Mouse (Mus musculus) adrenal gland, adult 18-20 months (tissue): ENCODE results near the gene Ccr1. TPM values are rescaled to one million over a fixed set of nuclear protein-coding genes. Genes with fewer than 3 reads are reported as not detected.
A peak's percentile ranks its signal among the peaks of the same experiment; 100 is the strongest.

Experiments
- DNase-seq, 2 experiments: peaks; one replicate each; pipeline ENCODE4 v3.0.0; 2021 to 2022; ENCODE audit warnings: low spot score in 2 of 2
- total RNA-seq, 2 experiments: library from RNA; stranded (reverse); gene quantifications; 1 replicate in 1 of 2; 2 replicates in 1 of 2; pipeline ENCODE4 v1.2.3; 2021

The Ccr1 gene
- total RNA-seq, 2 experiments from 2014 or later, result 1.1 to 1.7 TPM

DNA sequence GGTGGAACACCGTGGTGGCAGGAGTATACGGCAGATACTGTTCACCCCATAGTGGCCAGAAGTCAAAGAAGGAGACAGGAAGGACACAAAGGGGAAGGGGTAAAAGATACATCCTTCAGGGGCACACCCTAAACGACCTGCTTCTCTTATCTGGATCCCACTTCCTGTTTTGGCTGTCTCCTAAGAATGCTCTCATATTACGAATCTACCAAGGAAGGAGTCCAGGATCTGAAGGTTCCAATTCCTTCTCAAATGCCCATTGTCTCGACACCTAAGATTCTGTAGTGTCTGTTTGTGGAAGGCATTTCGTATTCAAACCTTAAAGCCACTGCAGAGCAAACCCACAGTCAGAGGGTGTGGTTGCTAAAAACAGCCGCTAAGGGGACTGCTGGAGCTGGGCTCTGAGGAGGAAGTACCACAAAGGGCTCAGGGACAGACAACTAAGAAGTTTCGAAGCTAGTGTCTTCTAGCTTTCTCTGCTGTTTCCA, 39.7 kb downstream of the Ccr1 start:
- DNase-seq, result no peak

DNA sequence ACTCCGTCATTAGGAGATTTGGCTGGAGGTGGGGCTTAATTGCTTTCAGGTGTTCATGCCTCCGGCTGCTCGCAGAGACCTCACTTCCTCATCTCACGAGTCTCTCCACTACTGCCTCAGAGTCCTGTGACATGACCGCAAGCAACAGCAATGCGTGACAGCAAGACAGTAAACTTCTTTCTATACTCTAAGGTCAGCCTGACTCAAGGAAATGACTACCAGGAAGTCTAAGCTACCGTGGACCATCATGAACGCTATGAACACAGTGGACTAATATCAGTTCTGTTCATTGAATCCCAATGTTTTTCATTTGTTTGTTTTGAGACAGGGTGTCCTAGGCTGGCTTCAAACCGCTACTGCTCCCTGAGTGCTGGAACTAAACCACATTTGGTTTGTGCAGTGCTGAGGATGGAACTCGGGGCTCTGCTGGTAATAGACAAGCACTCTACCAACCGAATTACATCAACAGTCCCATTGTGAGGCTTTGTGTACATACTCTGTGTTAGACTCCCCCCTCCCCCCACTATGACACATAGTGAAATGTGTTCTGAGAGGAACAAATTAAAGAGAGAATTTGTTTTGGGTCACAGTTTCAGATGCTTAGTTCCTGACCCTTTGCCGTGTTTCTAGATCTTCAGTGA, 40.3 kb downstream of the Ccr1 start:
- no peak for DNase-seq

DNA sequence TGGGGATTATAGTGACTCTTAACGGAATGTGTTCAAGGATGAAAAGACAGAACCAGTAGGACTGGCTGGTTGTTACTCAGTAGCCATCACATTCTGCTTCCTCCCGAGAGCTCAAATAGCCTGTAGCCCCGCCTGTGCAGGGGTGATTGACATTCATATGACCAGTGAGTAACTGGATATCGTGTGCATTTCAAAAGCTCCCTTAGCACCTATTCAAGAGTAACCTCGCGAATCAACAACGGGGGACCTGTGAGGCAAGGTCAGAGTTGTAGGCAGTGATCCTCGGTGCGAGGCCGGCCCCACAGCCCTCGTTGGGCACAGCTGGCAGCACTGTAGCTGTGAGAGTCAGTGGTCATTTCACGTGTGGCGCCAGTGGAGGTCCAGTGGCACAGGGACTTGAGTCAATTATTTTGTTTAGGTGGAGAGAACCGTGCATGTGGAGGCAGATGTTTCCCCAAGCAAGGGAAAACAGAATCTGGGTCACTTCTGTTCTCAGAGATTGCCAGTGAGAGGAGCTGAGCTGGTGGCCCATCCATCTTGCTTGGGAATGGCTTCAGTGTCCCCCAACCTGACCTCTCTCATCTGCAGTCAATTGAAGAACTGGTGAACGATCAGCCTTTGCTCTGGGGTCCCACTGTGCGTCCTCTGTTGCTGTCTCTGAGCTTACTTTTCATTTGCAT, 41.1 kb downstream of the Ccr1 start:
- DNase-seq, result no peak

DNA sequence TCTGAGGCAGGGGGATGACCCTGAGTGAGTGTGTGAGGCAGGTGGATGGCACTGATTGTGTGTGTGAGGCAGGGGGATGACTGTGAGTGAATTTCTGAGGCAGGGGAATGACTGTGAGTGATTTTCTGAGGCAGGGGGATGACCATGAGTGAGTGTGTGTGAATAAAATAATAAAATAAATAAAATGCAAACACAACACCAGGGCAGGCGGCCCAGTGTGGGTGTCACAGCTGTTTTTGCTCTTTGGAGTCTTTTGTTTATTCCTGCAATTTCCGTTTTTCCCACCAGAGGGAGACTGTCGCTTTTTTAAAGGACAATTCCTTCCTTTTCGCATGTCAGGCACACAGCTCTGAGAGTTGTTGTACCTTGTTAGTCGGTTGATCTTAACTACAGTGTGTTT, 42.5 kb downstream of the Ccr1 start:
- peak in 1 of 2 experiments; percentile 33 for DNase-seq

DNA sequence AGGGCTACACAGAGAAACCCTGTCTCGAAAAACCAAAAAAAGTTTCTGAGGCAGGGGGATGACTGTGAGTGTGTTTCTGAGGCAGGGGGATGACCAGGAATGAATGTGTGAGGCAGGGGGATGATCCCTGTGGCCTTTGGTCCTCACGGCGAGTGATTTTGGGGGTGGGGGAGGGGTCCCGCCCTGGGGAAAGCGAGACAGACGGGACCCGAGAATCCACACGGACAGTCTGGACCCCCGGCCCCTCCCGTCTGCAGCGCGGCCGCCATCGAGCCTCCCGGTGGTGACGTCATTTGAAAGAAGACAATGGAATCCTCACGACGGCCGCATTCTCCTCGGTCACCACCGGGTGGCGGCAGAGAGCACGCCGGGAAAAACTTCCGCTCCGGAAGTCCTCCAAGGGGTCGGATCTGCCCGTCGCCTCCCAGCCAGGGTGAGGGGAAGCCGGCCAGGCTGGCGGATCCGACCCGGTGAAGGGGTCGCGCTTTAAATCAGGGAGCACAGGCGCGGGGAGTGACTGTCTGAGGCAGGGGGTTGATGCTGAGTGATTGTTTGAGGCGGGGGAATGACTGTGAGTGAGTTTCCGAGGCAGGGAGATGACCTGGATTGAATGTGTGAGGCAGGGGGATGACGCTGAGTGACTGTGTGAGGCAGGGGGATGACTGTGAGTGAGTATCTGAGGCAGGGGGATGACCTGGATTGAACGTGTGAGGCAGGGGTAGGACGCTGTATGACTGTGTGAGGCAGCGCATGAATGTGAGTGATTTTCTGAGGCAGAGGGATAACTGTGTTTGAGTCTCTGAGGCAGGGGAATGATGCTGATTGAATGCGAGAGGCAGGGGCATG, 43.2 kb downstream of the Ccr1 start:
- DNase-seq, result peak; percentile 86 to 90

DNA sequence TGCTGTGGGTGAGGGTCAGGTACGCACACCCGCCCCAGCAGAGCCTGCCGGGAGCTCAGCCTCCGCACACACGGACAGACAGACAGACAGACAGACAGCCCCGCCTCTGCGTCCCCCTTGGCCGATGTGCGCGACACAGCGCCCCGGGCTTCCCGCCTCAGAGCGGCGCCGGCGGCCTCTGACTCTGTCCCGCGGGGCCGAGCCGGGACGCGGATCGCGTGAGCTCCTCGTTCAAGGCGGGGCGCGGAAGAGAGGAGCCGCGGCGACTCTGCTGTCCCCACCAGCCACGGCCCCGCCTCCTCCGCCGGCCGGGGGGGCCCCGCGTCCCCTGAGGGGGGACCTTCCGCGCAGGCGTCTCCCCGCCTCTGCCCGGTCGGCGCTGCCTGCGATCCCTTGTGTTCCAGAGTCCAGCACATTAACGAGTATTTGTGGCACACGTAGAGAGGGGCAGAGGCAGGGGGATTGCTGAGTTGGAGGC, 43.9 kb downstream of the Ccr1 start:
- peak; percentile 92 to 94 for DNase-seq

DNA sequence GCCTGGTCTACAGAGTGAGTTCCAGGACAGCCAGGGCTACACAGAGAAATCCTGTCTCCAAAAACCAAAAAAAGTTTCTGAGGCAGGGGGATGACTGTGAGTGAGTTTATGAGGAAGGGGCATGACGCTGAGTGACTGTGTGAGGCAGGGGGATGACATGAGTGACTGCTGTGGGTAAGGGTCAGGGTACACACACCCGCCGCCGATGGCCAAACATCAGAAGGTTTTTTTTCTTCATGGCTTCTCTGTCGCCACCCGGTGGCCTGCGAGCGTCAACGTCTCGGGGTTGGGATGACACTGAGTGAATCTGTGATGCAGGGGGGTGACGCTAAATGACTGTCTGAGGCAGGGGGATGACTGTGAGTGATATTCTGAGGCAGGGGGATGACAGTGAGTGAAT, 44.5 kb downstream of the Ccr1 start:
- DNase-seq, result peak; percentile 60 to 68

DNA sequence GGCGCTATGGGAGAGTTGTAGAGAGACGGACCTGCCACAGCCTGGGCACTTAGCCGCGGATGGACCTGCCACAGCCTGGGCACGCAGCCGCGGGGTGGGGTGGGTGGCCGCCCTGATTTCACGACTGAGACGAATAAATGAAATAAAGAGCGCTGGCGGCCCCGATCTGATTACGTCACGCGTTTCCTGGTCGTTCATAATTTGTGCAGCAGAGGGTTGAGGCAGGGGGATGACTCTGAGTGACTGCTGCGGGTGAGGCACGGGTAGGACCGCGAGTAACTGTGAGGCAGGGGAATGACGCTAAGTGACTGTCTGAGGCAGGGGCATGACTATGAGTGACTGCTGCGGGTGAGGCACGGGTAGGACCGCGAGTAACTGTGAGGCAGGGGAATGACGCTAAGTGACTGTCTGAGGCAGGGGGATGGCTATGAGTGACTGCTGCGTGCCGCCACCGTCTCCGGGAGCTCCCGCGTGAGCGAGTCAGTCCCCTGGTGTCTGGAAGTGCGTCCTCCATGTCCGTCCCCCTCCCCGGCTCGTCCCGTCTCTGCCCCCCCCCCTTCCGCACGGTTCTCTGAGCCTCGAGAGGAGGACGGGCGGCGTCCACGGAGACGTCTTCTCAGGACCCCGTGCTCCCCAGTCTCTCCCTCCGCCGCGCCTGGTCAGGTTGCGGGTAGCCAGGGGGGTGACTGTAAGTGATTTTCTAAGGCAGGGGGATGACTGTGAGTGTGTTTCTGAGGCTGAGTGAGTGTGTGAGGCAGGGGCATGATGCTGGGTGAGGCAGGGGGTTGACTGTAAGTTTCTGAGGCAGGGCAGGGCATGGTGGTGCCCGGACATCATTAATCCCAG, 45.1 kb downstream of the Ccr1 start:
- peak in 1 of 2 experiments; percentile 52 for DNase-seq

Other genes with a start within 250 kb of the Ccr1 start
- gene Cxcr6, start 162.2 kb downstream of the Ccr1 start, total RNA-seq, result under 1 TPM; 0.20 to 0.70 TPM
- gene Fyco1, start 116.8 kb downstream of the Ccr1 start, total RNA-seq, result 10 to 100 TPM; 32.1 to 40.9 TPM
- under 1 TPM; 0.07 to 0.22 TPM for gene Xcr1, start 106.7 kb downstream of the Ccr1 start, total RNA-seq
- not detected for gene Ccr1l1, start 9.7 kb upstream of the Ccr1 start, total RNA-seq
- gene Ccr3, start 53.3 kb upstream of the Ccr1 start, total RNA-seq, result not detected
- gene Ccr2, start 133.3 kb upstream of the Ccr1 start, total RNA-seq, result 1 to 10 TPM; 1.2 to 1.5 TPM
- gene Ccr5, start 152.9 kb upstream of the Ccr1 start, total RNA-seq, result 1 to 10 TPM; 4.1 TPM